Mouse (Mus musculus) stomach, postnatal 0 days (tissue): ENCODE data around the gene Tbc1d5. TPM values are rescaled to one million over a fixed set of nuclear protein-coding genes. Genes with fewer than 3 reads are reported as not detected.

Experiments
- ATAC-seq: fragments of 200-750 bp; cut with Nextera tagmentation; 2 replicates; pipeline ENCODE4 v1.8.0; 2017; ENCODE audit not compliant: low FRiP score, low TSS enrichment
- DNase-seq: peaks from one replicate; pipeline ENCODE4 v3.0.0-alpha.2; 2016; ENCODE audit warnings: low spot score
- H3K27ac ChIP-seq: fragments of 300-500 bp; sonication (generic); replicated peaks from 2 replicates; pipeline ENCODE4 v1.5.1; 2014; ENCODE audit warnings: mild to moderate bottlenecking, control low read depth
- H3K27me3 ChIP-seq: fragments of 300-500 bp; sonication (generic); 2 replicates; pipeline ENCODE4 v1.6.1; 2014; ENCODE audit warnings: low read length; ENCODE audit not compliant: control insufficient read depth, insufficient read depth
- H3K36me3 ChIP-seq: fragments of 300-500 bp; sonication (generic); 2 replicates; pipeline ENCODE4 v1.6.1; 2014; ENCODE audit warnings: low read length, mixed read lengths; ENCODE audit not compliant: control insufficient read depth, insufficient read depth
- H3K4me1 ChIP-seq: fragments of 300-500 bp; sonication (generic); replicated peaks from 2 replicates; pipeline ENCODE4 v1.6.1; 2014; ENCODE audit warnings: antibody characterized with exemption; ENCODE audit not compliant: control insufficient read depth, insufficient read depth
- H3K4me2 ChIP-seq: fragments of 300-500 bp; sonication (generic); replicated peaks from 2 replicates; pipeline ENCODE4 v1.6.1; 2014; ENCODE audit warnings: low read depth, mild to moderate bottlenecking, control low read depth, moderate library complexity
- H3K4me3 ChIP-seq: fragments of 300-500 bp; sonication (generic); 2 replicates; pipeline ENCODE4 v1.5.1; 2014; ENCODE audit warnings: low read depth, low read length, control low read depth
- H3K9ac ChIP-seq: fragments of 300-500 bp; sonication (generic); 2 replicates; pipeline ENCODE4 v1.6.1; 2014; ENCODE audit warnings: mild to moderate bottlenecking, low read length, control low read depth, mixed read lengths
- H3K9me3 ChIP-seq: fragments of 300-500 bp; sonication (generic); 2 replicates; pipeline ENCODE4 v1.6.1; 2016; ENCODE audit warnings: low read length; ENCODE audit not compliant: control insufficient read depth
- CTCF ChIP-seq: IDR thresholded peaks from 2 replicates; pipeline ENCODE4 v1.5.1; 2016; ENCODE audit warnings: antibody characterized with exemption, low read depth, mild to moderate bottlenecking, moderate library complexity
- EP300 ChIP-seq: optimal IDR thresholded peaks from 2 replicates; pipeline ENCODE3; 2016; ENCODE audit warnings: antibody characterized with exemption
- WGBS: fragments of 180-500 bp; shearing (Covaris S2); extraction: QIAGEN DNeasy Blood & Tissue Kit; methylation state at CpG from one replicate; pipeline ENCODE4 v1.1.7; 2014; 5-methylcytosine and 5-hydroxymethylcytosine counted together
- polyA plus RNA-seq: library from polyadenylated mRNA; unstranded; fragments of >200 nt; fragmentation: Nextera tagmentation; extraction: Ambion mirVana; gene quantifications from 2 replicates; pipeline ENCODE4 v1.2.1, GENCODE M21; 2015

Gene Tbc1d5
- polyA plus RNA-seq, 1 experiment from 2014 or later: 2.8 TPM

GRCm38 (mm10) chr17:50733390-50733789 is 445.8 kb downstream of the Tbc1d5 start:
- no peak overlapping the region for H3K4me2 ChIP-seq
- H3K4me1 ChIP-seq: peaks cover 4% of the 10 kb centered on the region; the same call in 1 of the 2 replicates
- H3K4me3 ChIP-seq: no peak overlapping the region
- H3K36me3 ChIP-seq: no peaks in the 10 kb centered on the region; the same call in 1 of the 2 replicates
- H3K27me3 ChIP-seq: no peaks in the 10 kb centered on the region
- H3K27ac ChIP-seq: no peak overlapping the region
- no peaks in the 10 kb centered on the region for H3K9me3 ChIP-seq
- 85% methylated on average over 7 of the region's 7 CpGs for WGBS
- TF ChIP-seq EP300 (no peak), CTCF (no peak)
- DNase-seq (no peak), ATAC-seq (no peak)
- no peak overlapping the region for H3K9ac ChIP-seq

DNA sequence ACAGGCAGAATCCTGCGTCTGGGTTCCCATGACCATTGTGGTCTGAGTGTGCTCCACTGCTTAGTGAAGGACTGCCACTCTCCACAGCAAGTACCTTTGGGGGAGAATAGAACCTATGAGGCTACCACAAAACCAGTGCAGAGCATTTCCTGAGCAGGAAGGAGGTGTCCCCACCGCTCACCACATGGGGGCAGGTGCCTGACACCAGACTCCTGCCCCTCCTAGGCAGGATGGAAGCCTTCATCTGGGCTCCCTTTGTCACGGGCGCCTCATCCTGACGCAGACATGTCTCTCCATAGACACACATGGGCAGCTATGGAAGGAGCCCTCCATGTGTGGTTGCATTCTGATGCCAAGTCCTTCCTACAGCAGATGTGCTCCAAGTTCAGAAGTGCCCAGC is 447.3 kb downstream of the Tbc1d5 start:
- H3K4me3 ChIP-seq: no peak overlapping the region
- H3K4me1 ChIP-seq: peaks cover 4% of the 10 kb centered on the region; the same call in 1 of the 2 replicates
- no peak overlapping the region for H3K9ac ChIP-seq
- no peak overlapping the region for H3K4me2 ChIP-seq
- 92% methylated on average over 5 of the region's 5 CpGs for WGBS
- no peaks in the 10 kb centered on the region for H3K27me3 ChIP-seq
- H3K36me3 ChIP-seq: no peaks in the 10 kb centered on the region; the same call in 1 of the 2 replicates
- no peak for TF ChIP-seq EP300
- 0 out of 2 replicates have a peak, but pooled peaks have one; percentile 7 for TF ChIP-seq CTCF
- no peak for DNase-seq
- ATAC-seq: no peak
- no peaks in the 10 kb centered on the region for H3K9me3 ChIP-seq
- H3K27ac ChIP-seq: no peak overlapping the region

GRCm38 (mm10) chr17:50730896-50731295 is 448.3 kb downstream of the Tbc1d5 start:
- H3K4me1 ChIP-seq: peaks cover 4% of the 10 kb centered on the region; the same call in 1 of the 2 replicates
- no peak overlapping the region for H3K9ac ChIP-seq
- H3K4me3 ChIP-seq: no peak overlapping the region
- no peak; the same call in 1 of the 2 replicates for ATAC-seq
- no peak for DNase-seq
- H3K9me3 ChIP-seq: no peaks in the 10 kb centered on the region
- TF ChIP-seq CTCF: no peak
- no peak for TF ChIP-seq EP300
- no peak overlapping the region for H3K4me2 ChIP-seq
- H3K27ac ChIP-seq: no peak overlapping the region
- no peaks in the 10 kb centered on the region for H3K27me3 ChIP-seq
- no peaks in the 10 kb centered on the region; the same call in 1 of the 2 replicates for H3K36me3 ChIP-seq
- 84% methylated on average over 2 of the region's 2 CpGs for WGBS

GRCm38 (mm10) chr17:50729577-50729976 is 449.6 kb downstream of the Tbc1d5 start:
- Histone ChIP-seq H3K4me2 (no peak overlapping the region), H3K27me3 (no peaks in the 10 kb centered on the region), H3K36me3 (no peaks in the 10 kb centered on the region; the same call in 1 of the 2 replicates), H3K9ac (no peak overlapping the region), H3K4me3 (no peak overlapping the region), H3K4me1 (no peaks in the 10 kb centered on the region), H3K27ac (no peak overlapping the region), H3K9me3 (no peaks in the 10 kb centered on the region)
- TF ChIP-seq CTCF: no peak
- TF ChIP-seq EP300: no peak
- ATAC-seq (no peak), DNase-seq (no peak)
- WGBS: 77% methylated on average over 6 of the region's 6 CpGs

- Histone ChIP-seq H3K27ac (no peak overlapping the region), H3K9me3 (no peaks in the 10 kb centered on the region), H3K4me3 (no peak overlapping the region), H3K36me3 (no peaks in the 10 kb centered on the region; the same call in 1 of the 2 replicates), H3K9ac (no peak overlapping the region), H3K27me3 (no peaks in the 10 kb centered on the region), H3K4me1 (no peaks in the 10 kb centered on the region), H3K4me2 (no peak overlapping the region)
- no peak for TF ChIP-seq EP300
- TF ChIP-seq CTCF: no peak
- 96% methylated on average over 2 of the region's 2 CpGs for WGBS
- DNase-seq (no peak), ATAC-seq (no peak)
Measured at GRCm38 (mm10) chr17:50729031-50729430, 450.1 kb downstream of the Tbc1d5 start.

- Histone ChIP-seq H3K4me1 (no peaks in the 10 kb centered on the region), H3K27ac (no peak overlapping the region), H3K36me3 (no peaks in the 10 kb centered on the region), H3K27me3 (no peaks in the 10 kb centered on the region), H3K9me3 (no peaks in the 10 kb centered on the region), H3K4me3 (no peak overlapping the region), H3K9ac (no peak overlapping the region), H3K4me2 (no peak overlapping the region)
- TF ChIP-seq CTCF: no peak
- TF ChIP-seq EP300: no peak
- DNase-seq (no peak), ATAC-seq (no peak)
- 69% methylated on average over 2 of the region's 2 CpGs for WGBS
Measured at GRCm38 (mm10) chr17:50726265-50726664, 452.9 kb downstream of the Tbc1d5 start.
